Mouse (Mus musculus) liver, adult 2 months (tissue): ENCODE measurements at regions not wholly inside any gene's neighbourhood (a gene's known extent, or its start where the extent isn't known, plus 50 kb on each side); places are given as distances from the start of the nearest gene placed in this dataset.

Experiments used
- DNase-seq: peaks from one replicate; pipeline ENCODE4 v3.0.0-alpha.2; 2011; ENCODE audit warnings: low read depth, low spot score; ENCODE audit errors: extremely low read depth
- H3K27ac ChIP-seq: fragments of 200-500 bp; replicated peaks from 2 replicates; pipeline ENCODE4 v1.5.1; 2012; ENCODE audit warnings: low read depth, mild to moderate bottlenecking, control low read depth, inconsistent platforms, low read length; ENCODE audit not compliant: insufficient read depth
- H3K27me3 ChIP-seq: fragments of 200-500 bp; 2 replicates; pipeline ENCODE4 v1.6.1; 2012; ENCODE audit warnings: mild to moderate bottlenecking, moderate library complexity, low read length, inconsistent platforms; ENCODE audit not compliant: control insufficient read depth, insufficient read depth
- H3K36me3 ChIP-seq: fragments of 200-500 bp; 2 replicates; pipeline ENCODE4 v1.6.1; 2012; ENCODE audit warnings: low read length, inconsistent platforms; ENCODE audit not compliant: control insufficient read depth, insufficient read depth
- H3K4me1 ChIP-seq: fragments of 200-500 bp; 2 replicates; pipeline ENCODE4 v1.6.1; 2011; ENCODE audit warnings: low read length; ENCODE audit not compliant: control insufficient read depth, insufficient read depth
- H3K4me3 ChIP-seq: fragments of 200-500 bp; 2 replicates; pipeline ENCODE4 v1.5.1; 2011; ENCODE audit warnings: low read depth, mild to moderate bottlenecking, control low read depth, low read length, moderate library complexity; ENCODE audit not compliant: insufficient read depth
- H3K79me2 ChIP-seq: fragments of 200-500 bp; 2 replicates; pipeline ENCODE4 v1.6.1; 2012; ENCODE audit warnings: inconsistent platforms, mild to moderate bottlenecking, low read length, moderate library complexity; ENCODE audit not compliant: control insufficient read depth, insufficient read depth
- H3K9ac ChIP-seq: fragments of 200-500 bp; 2 replicates; pipeline ENCODE4 v1.6.1; 2012; ENCODE audit warnings: low read depth, mild to moderate bottlenecking, control low read depth, inconsistent platforms, low read length
- CTCF ChIP-seq: fragments of 200-500 bp; IDR thresholded peaks from 2 replicates; pipeline ENCODE4 v1.5.1; 2011; ENCODE audit warnings: low read depth, low read length, control low read depth
- POLR2A ChIP-seq: fragments of 200-500 bp; IDR thresholded peaks from 2 replicates; pipeline ENCODE4 v1.6.1; 2011; ENCODE audit warnings: low read length, control low read depth; ENCODE audit not compliant: insufficient read depth; ENCODE audit errors: extremely low read depth
- WGBS: fragments of 180-500 bp; shearing (Covaris S2); methylation state at CpG from one replicate; pipeline ENCODE4 v1.1.7; 2018; 5-methylcytosine and 5-hydroxymethylcytosine counted together

DNA sequence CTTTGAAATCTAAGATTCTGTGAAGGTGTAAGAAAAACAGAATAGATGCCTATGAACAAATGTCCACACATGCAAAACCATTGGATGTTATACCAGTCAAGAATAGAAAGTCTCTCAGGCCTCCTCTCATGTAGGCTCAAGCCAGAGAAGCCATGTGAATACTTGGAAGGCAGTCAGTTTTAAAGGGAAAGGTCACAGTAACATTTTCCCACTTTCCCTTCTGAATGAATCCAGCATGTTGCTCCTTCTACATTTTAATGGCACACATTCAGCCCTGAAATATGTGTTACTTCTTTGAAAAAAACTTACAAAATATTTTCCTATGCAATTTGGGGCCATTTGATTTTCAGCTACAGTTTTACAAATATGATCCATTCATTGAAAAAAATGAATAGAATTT, 186.1 kb downstream of the Lurap1l start:
- H3K27me3 ChIP-seq: no peaks in the 10 kb centered on the region
- no peaks in the 10 kb centered on the region for H3K36me3 ChIP-seq
- H3K4me1 ChIP-seq: no peaks in the 10 kb centered on the region
- no peak for TF ChIP-seq CTCF
- TF ChIP-seq POLR2A: no peak
- no peak overlapping the region for H3K27ac ChIP-seq
- H3K79me2 ChIP-seq: no peaks in the 10 kb centered on the region
- no peak overlapping the region for H3K9ac ChIP-seq
- H3K4me3 ChIP-seq: no peak overlapping the region
- no peak for DNase-seq

DNA sequence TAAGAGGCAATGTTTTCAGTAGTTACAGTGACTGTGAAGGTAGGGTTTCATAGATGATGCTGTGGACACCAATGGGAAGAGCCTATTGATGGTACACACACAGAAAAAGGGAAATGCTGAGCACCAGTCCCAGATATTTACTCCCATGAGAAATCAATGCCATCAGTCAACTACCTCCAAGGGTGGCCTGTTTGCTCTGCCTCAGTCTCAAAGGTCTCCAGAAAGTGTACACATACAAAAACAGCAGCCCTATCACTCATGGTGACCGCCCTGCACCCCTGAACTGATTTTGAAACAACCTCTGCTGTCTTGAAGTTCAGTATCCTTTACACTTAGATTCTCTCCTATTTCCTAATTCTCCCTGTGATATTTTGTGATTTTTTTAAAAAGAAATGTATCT, 187.2 kb downstream of the Lurap1l start:
- DNase-seq: peak; percentile 48

DNA sequence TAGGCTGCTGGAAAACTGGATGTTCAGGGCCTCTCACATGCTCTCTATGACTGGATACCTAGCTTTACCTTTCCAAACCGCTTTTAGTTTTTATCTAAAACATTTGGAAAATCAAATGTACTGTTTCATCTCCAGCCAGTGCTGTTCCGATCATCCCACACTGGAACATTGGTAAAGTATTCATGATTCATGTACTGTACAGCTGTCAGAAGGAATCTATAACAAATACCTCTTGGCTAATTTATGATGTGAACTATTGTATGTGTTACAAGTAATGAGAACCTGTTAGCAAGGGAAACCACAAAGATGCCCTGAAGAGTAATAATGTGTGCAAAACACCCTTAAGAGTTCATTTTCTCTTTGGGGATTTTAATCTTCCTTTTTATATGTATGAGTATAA, 190.6 kb downstream of the Lurap1l start:
- no peak for DNase-seq
- H3K27ac ChIP-seq: no peak overlapping the region
- no peak overlapping the region for H3K4me3 ChIP-seq
- no peaks in the 10 kb centered on the region for H3K27me3 ChIP-seq
- no peaks in the 10 kb centered on the region for H3K4me1 ChIP-seq
- H3K79me2 ChIP-seq: no peaks in the 10 kb centered on the region
- H3K36me3 ChIP-seq: no peaks in the 10 kb centered on the region
- no peak overlapping the region for H3K9ac ChIP-seq
- 84% methylated on average over 2 of the region's 2 CpGs for WGBS
- TF ChIP-seq CTCF: no peak
- no peak for TF ChIP-seq POLR2A

More for the DNA sequence above, 187.2 kb downstream of the Lurap1l start:
- H3K4me1 ChIP-seq: no peaks in the 10 kb centered on the region
- no peak overlapping the region for H3K4me3 ChIP-seq
- 19% methylated on average over 1 of the region's 1 CpGs for WGBS
- H3K27ac ChIP-seq: no peak overlapping the region
- TF ChIP-seq POLR2A (no peak), CTCF (no peak)
- H3K36me3 ChIP-seq: no peaks in the 10 kb centered on the region
- no peaks in the 10 kb centered on the region for H3K79me2 ChIP-seq
- H3K9ac ChIP-seq: no peak overlapping the region
- no peaks in the 10 kb centered on the region for H3K27me3 ChIP-seq

DNA sequence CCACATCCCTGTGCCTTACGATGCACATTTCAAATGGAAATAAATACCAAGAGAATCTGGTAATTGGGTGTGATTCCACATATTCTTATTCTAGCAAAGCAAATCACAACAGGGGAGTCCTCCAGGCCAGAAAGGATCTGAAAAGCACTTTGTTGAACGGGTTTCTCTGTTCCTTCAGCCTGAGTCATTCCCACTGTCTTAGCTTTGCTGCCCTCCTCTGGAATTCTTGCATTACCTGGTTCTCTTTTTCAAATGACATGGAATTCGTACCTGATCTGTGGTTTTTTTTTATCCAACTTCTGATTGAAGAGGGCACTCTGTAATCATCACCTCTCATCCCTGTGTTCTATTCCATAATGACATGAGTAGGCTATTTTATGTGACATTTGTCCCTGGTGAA, 200.9 kb downstream of the Lurap1l start:
- H3K4me1 ChIP-seq: no peaks in the 10 kb centered on the region
- TF ChIP-seq POLR2A: no peak
- TF ChIP-seq CTCF: no peak
- WGBS: 48% methylated on average over 3 of the region's 3 CpGs

DNA sequence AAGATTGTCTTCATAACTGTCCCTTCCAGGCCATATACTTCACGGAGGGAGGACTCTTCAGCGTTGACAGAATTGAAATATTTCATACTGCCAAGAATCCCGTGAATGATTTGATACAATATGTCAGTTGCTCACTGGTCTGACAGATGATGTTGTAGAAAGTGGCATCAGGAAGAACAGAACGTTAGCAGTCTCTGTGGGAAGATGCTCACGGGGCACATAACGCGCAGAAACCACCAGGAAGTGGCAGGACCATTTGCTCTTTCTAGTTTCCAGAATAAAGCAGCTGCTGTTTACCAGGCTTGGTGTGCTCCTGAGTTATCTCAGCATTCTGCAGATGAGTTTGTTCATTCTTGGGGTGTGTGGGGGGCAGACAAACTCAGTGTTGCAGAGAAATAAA, 206.0 kb downstream of the Lurap1l start:
- no peaks in the 10 kb centered on the region for H3K4me1 ChIP-seq
- no peaks in the 10 kb centered on the region for H3K79me2 ChIP-seq
- TF ChIP-seq POLR2A: no peak
- no peak for TF ChIP-seq CTCF
- H3K4me3 ChIP-seq: no peak overlapping the region
- H3K27me3 ChIP-seq: no peaks in the 10 kb centered on the region
- no peaks in the 10 kb centered on the region for H3K36me3 ChIP-seq
- no peak overlapping the region for H3K27ac ChIP-seq
- no peak for DNase-seq
- no peak overlapping the region for H3K9ac ChIP-seq
- WGBS: 88% methylated on average over 7 of the region's 7 CpGs

More for the DNA sequence above, 200.9 kb downstream of the Lurap1l start:
- no peak for DNase-seq
- H3K9ac ChIP-seq: no peak overlapping the region
- no peak overlapping the region for H3K4me3 ChIP-seq
- no peak overlapping the region for H3K27ac ChIP-seq
- no peaks in the 10 kb centered on the region for H3K36me3 ChIP-seq
- H3K79me2 ChIP-seq: no peaks in the 10 kb centered on the region
- no peaks in the 10 kb centered on the region for H3K27me3 ChIP-seq

DNA sequence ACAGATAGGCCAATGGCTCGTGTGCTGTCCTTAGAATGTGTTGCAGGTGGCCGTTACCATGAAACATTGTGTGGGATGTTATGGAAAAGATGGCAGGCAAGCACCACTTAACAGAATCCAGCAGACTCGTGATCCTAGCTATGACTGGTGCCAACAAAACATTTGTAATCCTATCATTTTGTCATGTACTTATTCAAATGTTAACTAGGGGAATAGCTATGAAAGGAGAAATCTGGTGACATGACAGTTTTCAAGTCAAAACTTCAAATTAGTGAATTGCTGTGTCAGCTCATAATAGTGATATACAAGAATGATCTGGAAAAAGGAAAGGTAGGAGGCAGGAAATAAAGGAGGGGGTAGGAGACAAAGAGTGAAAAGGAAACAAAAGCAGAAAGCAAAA, 213.7 kb downstream of the Lurap1l start:
- Histone ChIP-seq H3K79me2 (no peaks in the 10 kb centered on the region), H3K4me3 (no peak overlapping the region), H3K36me3 (no peaks in the 10 kb centered on the region), H3K4me1 (no peaks in the 10 kb centered on the region), H3K27ac (no peak overlapping the region), H3K27me3 (no peaks in the 10 kb centered on the region), H3K9ac (no peak overlapping the region)
- WGBS: 73% methylated on average over 3 of the region's 3 CpGs
- no peak for TF ChIP-seq CTCF
- TF ChIP-seq POLR2A: no peak
- no peak for DNase-seq
